Mouse (Mus musculus): ENCODE data around the gene Tesc.

DNA sequence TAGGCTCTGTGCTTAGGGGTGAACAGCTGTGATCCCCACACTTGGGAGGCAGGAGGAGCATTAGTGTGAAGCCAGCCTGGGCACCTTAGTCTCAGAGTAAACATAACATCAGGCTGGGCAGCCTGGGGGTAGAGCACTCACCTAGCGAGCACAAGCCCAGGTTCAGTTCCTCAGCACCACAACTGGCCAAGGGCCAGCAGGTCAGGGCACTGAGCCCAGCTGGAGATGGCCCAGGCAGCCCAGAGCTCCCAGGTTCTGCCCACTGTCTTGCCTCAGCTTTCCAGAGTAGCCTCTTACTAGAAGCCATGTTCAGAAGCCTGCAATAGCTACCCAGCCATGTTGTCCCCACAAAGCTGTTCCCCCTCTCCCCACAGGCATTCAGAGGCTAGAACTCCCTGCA lies 21.8 kb upstream of the Tesc start:
- TF ChIP-seq CTCF (IDR thresholded peaks at IDR 0.05; ENCODE audit: extremely low read depth, insufficient read depth, insufficient read length, insufficient replicate concordance) (no peak), POLR2A (IDR thresholded peaks at IDR 0.05; ENCODE audit: low read depth, low read length) (no peak)

Data from spleen, adult 2 months (tissue).